Mouse (Mus musculus) liver, adult (tissue): Measurements from ENCODE around the gene Kcne2.
A peak's percentile ranks its signal among the peaks of the same experiment; 100 is the strongest.

Experiments
- GATA4 ChIP-seq: IDR thresholded peaks from 2 replicates; pipeline ENCODE4 v1.6.1; 2014; ENCODE audit warnings: mild to moderate bottlenecking, low read length; ENCODE audit not compliant: insufficient replicate concordance

The Kcne2 gene

DNA sequence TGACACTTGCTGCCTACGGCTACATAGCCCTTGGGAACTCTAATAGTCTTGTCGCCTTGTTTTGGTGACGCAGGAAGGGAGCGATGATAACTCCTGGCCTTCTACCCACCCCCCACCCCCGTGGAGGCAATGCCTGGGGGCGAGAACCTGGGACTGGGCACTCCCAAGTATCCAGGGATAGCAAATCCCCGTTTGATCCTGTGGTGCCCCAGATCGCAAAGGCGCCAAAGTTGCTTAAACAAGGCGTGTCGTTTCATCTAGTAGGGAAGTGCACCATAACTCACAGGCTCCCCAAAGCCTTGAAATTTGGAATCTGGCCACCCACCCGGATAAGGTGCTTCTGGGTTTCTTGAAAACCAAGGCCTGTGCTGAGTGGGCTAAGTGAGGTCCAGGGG is 9.2 kb downstream of the Kcne2 start:
- TF ChIP-seq GATA4, result no peak

DNA sequence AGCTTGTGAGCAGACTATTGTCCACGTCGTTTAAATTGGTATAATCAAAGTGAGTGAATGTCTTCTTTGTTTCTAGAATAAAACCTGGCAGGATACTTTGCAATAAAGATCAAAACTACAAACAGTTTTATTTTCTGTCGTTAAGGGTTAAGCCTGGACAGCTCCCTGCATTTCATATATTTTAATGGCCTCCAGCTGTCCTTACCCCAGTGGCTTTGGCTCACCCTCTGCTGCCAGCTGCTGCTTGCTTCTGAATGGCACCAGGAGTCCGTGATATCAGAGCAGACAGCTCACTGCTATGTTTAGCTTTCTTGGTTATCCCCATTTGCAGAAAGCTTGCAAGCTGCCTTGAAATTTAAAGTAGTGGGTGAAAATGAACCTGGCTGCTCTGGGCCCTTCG is 9.8 kb downstream of the Kcne2 start:
- TF ChIP-seq GATA4, result no peak

DNA sequence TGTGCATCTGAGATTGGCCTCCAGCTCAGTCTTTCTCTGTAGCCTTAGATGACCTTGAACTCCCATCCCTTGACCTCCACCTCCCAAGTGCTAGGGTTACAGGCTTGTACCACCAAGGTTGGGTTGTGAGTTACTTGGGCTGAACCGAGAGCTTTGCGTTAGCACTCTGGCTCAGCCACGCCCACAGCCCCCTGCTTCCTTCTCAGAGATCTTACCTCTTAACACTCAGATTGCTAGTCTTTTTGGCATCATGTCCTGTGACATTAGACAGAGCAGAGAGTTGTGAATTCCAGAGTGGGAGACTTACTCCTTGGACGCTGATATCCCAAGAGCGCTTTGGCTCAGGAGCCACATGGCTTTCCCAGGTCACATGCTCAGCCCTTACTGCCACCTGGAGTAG is 10.3 kb downstream of the Kcne2 start:
- TF ChIP-seq GATA4, result no peak

DNA sequence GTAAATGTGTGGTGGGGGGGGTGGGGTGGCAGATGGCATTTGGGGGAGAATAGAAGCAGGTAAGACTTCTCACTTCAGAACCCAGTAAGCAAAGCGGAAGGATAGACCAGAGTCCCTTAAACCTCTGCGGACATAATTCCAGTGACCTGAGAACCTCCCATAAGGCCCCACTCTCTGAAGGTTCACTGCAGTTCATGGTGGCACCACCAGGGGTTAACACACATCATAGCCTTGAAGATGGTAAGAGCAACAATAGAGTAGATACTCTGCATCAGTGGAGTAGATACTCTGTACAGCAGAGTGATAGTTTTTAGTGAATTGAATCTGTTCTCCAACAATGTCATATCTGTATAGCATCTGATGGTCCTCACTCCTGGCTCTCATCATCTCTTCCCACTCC is 13.3 kb downstream of the Kcne2 start:
- TF ChIP-seq GATA4, result no peak

DNA sequence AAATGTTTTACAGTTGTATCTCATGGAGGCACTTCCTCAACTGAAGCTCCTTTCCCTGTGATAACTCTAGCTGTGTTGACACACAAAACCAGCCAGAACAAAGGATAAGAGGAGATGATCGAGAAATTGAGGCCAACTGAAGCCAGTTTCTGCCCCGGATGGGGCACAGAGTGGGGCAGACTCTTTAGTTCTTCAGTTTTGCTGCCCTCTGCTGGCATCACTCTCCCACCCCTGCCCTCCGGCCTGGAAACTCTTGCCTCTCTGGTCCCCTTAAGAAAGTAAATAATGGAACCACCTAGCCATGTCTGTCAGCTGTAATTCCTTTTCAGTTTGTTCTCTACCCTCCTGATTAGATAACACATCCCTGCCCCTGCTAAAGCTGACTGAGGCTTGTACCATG is 15.8 kb downstream of the Kcne2 start:
- TF ChIP-seq GATA4, result no peak

DNA sequence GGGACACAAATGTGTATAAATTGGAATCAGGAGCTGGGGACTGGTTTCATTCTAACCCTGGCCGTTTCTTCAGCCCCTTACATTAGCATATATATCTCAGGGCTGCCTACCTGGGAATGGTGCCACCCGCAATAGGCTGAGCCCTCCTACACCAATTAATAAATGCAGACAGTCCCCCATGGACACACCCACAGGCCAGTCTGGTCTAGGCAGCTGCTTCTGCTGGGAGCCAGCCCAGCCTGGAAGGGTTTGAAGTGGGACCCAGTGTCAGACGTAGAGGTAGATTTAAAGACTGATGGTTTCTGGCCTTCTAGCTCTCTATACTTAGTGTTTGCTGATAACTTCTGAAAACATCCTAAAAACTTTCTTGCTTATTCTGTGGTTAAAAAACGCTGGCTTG is 16.9 kb downstream of the Kcne2 start:
- no peak for TF ChIP-seq GATA4

DNA sequence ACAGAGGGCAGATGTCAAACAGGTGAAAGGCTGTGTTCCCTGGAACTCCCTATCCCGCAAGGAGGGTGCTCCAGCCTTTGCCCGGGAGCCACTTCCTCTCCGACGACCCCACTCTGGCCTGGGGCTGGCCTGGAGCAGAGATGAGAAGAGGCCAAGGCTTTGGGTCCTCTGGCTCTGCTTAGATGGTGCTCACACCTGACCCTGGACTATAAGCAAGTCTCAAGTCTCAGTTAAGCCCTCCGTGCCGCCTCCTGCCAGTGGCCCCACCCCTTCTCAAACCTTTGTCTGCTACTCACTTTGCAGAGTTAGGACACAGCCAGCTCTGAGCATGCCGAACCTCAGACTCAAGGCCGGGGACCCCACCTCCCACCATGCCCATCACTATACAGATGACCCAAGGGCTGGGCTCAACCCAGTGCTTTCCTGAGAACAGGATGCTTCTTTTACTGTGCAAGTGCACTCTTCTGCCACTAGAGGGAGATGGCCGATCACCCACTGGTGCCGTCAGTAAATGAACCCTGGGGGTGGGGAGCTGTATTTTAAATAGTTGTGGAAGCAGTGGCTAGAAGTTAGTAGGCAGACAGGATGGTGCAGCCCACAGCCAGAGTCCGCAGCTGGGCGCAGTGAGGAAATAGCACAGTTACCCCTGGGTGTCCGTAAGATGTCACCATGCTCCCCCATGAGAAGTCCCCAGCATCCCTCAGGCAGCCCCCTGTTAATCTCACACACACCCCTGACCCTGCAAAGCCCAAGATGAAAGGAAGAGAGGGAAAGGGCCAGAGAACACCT is 22.0 kb downstream of the Kcne2 start:
- no peak for TF ChIP-seq GATA4

DNA sequence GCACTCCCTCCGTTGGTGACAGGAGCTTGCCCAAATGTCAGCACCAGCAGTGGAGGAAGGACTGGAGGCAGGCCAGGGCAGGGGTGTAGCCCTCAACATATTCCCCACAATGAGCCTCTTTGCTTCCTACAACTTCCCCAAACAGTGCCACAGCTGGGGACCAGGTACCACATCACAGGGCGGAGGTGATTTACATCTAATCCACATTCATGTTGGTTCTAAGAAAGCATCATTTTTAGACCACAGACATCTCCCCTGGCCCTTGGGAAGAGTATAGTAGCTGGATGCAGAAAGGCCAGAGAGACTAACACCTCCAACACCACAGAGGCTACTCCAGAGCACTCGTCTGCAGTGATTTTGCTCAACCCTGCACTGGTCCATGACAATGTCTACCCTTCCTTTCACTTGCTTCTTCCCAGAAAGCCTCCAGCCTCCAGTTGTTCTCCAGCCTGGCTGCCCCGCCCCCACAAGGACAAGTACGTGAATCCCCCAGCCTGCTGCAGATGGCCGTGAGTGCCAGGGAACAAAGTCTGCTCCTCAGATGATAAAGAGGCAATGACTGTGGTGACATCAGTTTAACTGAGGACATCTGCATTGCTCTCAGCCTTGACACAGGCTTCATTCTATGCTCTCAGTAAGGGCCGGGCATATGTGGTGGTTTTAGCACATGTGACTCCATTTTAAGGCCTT is 24.0 kb downstream of the Kcne2 start:
- TF ChIP-seq GATA4, result no peak

DNA sequence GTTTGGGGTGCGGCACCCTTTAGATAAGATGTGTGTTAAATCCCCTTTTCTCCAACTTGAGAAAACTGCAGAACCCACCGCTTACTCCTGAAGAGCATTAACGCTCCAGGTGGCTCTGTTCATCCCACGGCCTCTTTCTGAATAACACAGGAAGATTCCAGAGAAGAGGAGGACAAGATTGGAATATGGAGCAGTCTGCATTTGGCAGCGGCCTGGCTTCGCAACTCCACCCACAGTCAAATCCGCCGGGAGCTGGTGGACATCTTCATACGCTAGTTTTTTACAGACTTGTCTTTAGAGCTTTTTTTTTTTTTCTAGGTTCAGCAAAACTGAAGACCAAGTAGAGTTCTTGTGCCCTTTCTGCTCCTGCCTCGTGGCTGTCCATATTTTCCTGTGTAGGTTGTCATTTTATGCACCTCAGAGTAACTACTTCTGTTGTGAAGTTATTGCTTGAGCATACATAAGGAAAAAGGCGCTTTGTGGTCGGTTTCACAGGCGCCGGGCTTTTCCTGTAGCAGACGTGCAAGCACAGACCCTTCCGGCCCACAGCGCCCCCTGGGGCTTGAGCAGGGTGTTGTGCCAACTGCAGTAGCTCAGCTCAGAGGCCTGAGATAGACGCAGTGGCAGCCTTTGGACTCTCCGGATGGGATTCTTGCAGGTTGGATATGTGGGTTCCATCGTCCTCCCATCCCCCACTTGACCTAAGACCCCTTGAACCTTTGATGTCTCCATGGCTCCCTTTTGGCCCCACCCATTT is 27.3 kb downstream of the Kcne2 start:
- TF ChIP-seq GATA4, result no peak

DNA sequence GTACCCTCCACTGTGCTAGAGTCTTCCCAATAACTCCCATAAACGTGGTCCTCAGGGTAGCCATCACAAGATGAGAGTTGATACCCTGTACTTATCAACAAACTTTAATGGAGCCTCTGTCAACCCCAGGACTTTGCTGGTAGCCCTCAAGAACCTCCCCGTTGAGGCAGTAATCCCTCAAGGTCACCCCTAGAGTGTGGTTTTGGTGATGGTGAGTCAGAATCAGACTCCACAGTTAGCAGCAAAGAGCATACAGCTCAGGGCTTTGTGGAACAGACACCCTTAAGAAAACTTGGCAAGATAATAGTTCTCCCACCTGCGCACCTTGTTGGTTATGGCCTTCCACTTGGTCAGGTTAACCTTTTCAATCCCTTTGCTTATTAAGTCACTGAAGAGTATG is 28.2 kb downstream of the Kcne2 start:
- TF ChIP-seq GATA4, result no peak

DNA sequence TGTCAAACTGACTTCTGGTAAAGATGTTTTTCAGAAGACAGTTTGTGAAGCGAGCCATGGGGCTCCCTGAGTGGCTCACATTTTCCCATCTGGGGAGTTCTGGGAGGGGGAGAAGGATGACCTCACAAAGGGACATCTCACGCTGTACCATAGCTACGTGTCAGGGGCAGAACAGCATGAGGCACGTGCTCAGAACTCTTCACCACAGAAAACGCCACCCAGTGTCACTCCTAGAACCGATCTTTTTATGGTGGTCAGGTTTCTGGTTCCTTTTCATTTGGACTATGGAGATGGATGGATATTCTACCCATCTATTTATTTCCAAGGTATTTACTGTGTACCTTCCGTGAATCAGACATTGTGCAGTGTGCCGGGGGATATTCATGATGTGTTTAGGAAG is 29.2 kb downstream of the Kcne2 start, which contains the start of gene Fam243:
Gene Fam243 (minus strand): TSS at position 101 of the 400 bp plus-strand sequence.
- TF ChIP-seq GATA4, result no peak

DNA sequence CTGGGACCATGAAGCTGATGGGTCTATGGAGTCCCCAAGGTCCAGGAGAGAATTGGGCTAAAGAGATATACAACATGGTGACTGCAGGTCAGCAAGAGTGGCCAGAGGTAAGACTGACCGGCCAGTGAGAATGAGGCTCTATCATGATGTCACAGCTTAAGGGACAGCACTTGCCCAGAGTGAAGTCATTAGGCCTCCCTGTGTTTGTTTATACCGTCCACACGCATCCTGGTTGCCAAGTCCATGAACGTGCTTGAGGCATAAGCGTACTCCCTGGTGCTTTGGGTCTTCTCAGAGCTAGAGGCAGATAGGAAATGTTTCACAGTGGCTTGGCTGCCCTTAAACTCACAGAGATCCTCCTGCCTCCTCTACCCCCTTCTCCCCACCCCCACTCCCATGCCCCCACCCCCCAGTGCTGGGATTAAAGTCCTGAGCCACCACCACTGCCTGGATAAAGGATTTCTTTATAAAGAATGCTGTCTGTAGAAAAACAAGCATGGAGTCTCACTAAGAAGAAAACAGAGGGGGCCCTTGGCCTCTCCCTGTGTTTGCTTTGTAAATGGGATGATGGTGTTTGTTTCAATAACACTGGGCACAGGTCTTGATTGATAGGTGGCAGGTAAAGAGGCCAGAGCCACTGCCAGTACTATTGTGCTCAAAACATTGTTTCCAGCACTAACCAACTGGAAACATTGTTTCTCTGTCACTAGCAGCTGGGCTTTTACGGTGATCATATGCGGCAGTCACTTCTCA is 32.3 kb downstream of the Kcne2 start:
- TF ChIP-seq GATA4, result no peak

DNA sequence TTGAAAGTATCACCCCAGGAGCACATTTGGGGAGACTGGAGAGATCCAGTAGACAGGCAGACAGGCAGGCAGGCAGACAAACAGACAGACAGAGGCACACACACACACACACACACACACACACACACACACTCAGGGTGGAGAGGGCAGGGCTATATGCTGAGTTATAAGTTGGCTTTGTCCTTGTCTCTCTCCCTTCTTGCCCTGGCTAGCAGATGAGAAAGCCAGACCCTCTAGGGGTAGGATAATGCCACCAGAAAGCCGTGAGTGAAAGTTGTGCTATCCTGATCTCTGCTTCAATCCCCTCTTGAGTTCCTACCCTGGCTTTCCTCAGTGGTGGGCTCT is 32.8 kb downstream of the Kcne2 start:
- TF ChIP-seq GATA4, result no peak

DNA sequence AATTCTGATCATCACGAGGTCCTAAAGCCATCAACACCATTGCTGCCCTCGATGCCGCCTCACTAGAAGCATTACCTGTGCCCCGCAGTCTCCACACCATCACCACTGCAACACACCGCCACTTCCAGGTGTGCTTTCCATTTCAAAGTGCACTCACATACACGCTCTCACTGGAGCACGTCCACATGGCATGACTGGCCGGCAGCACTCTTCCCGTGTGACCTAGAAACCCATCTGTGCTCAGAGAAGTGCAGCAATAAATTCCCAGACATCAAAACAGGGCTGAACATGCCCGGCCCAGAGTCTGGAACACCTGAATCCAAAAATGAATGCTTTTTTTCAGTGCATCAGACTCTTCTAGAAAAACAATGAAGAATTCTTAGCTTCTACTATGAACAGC is 35.7 kb downstream of the Kcne2 start:
- no peak for TF ChIP-seq GATA4

DNA sequence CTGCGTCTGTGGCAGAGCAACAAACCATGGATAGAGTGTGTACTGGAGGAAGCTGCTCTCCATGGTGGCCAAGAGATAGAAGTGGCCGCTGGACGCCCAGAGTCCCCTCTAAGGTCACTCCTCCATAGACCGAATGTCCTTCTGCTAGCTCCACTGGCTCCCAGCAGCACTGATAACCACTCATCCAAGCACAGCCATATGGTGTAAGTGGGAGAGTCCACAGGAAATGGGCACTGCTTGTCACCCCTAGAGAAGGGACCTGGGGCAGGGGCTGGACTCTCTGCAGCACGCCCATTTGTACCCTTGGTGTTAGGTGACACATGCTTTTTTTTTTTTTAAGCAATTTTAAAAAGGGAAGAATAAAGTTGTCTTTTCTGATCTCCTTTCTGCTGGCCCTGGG is 38.8 kb downstream of the Kcne2 start:
- TF ChIP-seq GATA4, result 0 out of 2 replicates have a peak, but pooled peaks have one; percentile 57
